Mouse (Mus musculus): ENCODE measurements at regions not wholly inside any gene's neighbourhood (a gene's known extent, or its start where the extent isn't known, plus 50 kb on each side); places are given as distances from the start of the nearest gene placed in this dataset.
A peak's percentile ranks its signal among the peaks of the same experiment; 100 is the strongest.
"Not testable (repeated sequence)": the region's sequence is repeated elsewhere in the genome, so short reads cannot be mapped to it uniquely, and the experiment has no call there.

GRCm38 (mm10) chr2:17845447-17846092 lies 114.3 kb upstream of the Nebl start:
- DNase-seq (ENCODE audit: low spot score), result not testable (repeated sequence)

- DNase-seq (ENCODE audit: low spot score), result no peak
Observed at GRCm38 (mm10) chr2:17844662-17845446, 113.6 kb upstream of the Nebl start.

- DNase-seq (ENCODE audit: low spot score), result no peak
Observed at GRCm38 (mm10) chr2:17841963-17842362, 110.7 kb upstream of the Nebl start.

GRCm38 (mm10) chr2:17841546-17841945 lies 110.3 kb upstream of the Nebl start:
- DNase-seq (ENCODE audit: low spot score), result no peak

- no peak for DNase-seq (ENCODE audit: low spot score)
Observed at GRCm38 (mm10) chr2:17840941-17841498, 109.8 kb upstream of the Nebl start.

- no peak for DNase-seq (ENCODE audit: low spot score)
Observed at GRCm38 (mm10) chr2:17839649-17840048, 108.4 kb upstream of the Nebl start.

- DNase-seq (ENCODE audit: low spot score), result no peak
Observed at GRCm38 (mm10) chr2:17838859-17839581, 107.8 kb upstream of the Nebl start.

- no peak for DNase-seq (ENCODE audit: low spot score)
Observed at GRCm38 (mm10) chr2:17838381-17838680, 107.1 kb upstream of the Nebl start.

GRCm38 (mm10) chr2:17837541-17838380 lies 106.5 kb upstream of the Nebl start:
- DNase-seq (ENCODE audit: low spot score), result no peak

GRCm38 (mm10) chr2:17832726-17833125 lies 101.5 kb upstream of the Nebl start:
- peak; percentile 15 for DNase-seq (ENCODE audit: low spot score)

- DNase-seq (ENCODE audit: low spot score), result no peak
Observed at GRCm38 (mm10) chr2:17830216-17830615, 99.0 kb upstream of the Nebl start.

- DNase-seq (ENCODE audit: low spot score), result no peak
Observed at GRCm38 (mm10) chr2:17825271-17825670, 94.0 kb upstream of the Nebl start.

GRCm38 (mm10) chr2:17824176-17824575 lies 92.9 kb upstream of the Nebl start:
- no peak for DNase-seq (ENCODE audit: low spot score)

- no peak for DNase-seq (ENCODE audit: low spot score)
Observed at GRCm38 (mm10) chr2:17822621-17823006, 91.3 kb upstream of the Nebl start.

- no peak for DNase-seq (ENCODE audit: low spot score)
Observed at GRCm38 (mm10) chr2:17821878-17822620, 90.8 kb upstream of the Nebl start.

- DNase-seq (ENCODE audit: low spot score), result no peak
Observed at GRCm38 (mm10) chr2:17811943-17812670, 80.8 kb upstream of the Nebl start.
